Comparison of ENCODE assay signal across 1 mouse cellular context in genomic region chr1:130549160-130549559, GRCm38 (mm10).
TF ChIP-seq lines count a peak whose summit lies in the region.

No protein-coding gene starts in this region.

TF ChIP-seq in CH12.LX, 34 proteins besides CTCF, POLR2A, EP300 and RAD21 (continued from another document):
- TF ChIP-seq BHLHE40 (IDR thresholded peaks at IDR 0.05; ENCODE audit: low read depth, low read length) (peak; percentile 69), ZC3H11A (IDR thresholded peaks at IDR 0.05; ENCODE audit: low read depth, low read length) (no peak), POLR2AphosphoS2 (IDR thresholded peaks at IDR 0.05; ENCODE audit: low read depth, low read length) (no peak), IRF4 (IDR thresholded peaks at IDR 0.05; ENCODE audit: low read depth, low read length) (peak; percentile 83), RCOR1 (conservative IDR thresholded peaks at IDR 0.05; ENCODE audit: low read depth, low read length) (peak; percentile 85; the same call in 1 of the 2 replicates)
